Mouse (Mus musculus): ENCODE measurements around the gene Prkcd.

- TF ChIP-seq MYOG (IDR thresholded peaks at IDR 0.05; ENCODE audit: control insufficient read depth, extremely low read depth, insufficient read length) = no peak
- TF ChIP-seq CTCF (IDR thresholded peaks at IDR 0.05; ENCODE audit: control insufficient read depth, insufficient read depth, insufficient read length) = no peak
- TF ChIP-seq CEBPB (IDR thresholded peaks at IDR 0.05; ENCODE audit: low read depth) = no peak
- no peak for TF ChIP-seq USF1 (IDR thresholded peaks at IDR 0.05; ENCODE audit: low read depth)
- no peak for TF ChIP-seq MAX (IDR thresholded peaks at IDR 0.05)
- no peak for TF ChIP-seq FOSL1 (IDR thresholded peaks at IDR 0.05; ENCODE audit: insufficient read depth, low read length, poor library complexity, severe bottlenecking)
Measured at GRCm38 (mm10) chr14:30551981-30552380, 74.0 kb downstream of the Prkcd start.
